22 mouse cellular contexts compared by ENCODE assay signal in genomic region chr1:66638177-66638576, GRCm38 (mm10).
A peak's percentile ranks its signal among the peaks of the same experiment; 100 is the strongest.
DNase-seq lines count a peak whose midpoint lies in the region; ATAC-seq and TF ChIP-seq lines count a peak whose summit lies in the region.
"Had no signal": no experiment of that assay in that cellular context is flagged by ENCODE, and none has a peak within 500 bp of the region (broad histone marks: within the 10 kb centered on the region; RNA-seq: fewer than 3 reads in every experiment).

No protein-coding gene starts in this region.

- H3K27me3 ChIP-seq in embryonic facial prominence, embryonic 14.5 days (replicated peaks; ENCODE audit: control insufficient read depth, insufficient read depth, low read length): no peaks in the 10 kb centered on the region
- H3K27me3 ChIP-seq in embryonic facial prominence, embryonic 10.5 days (replicated peaks; ENCODE audit: low read depth, poor library complexity, severe bottlenecking): no peaks in the 10 kb centered on the region
- H3K27me3 ChIP-seq in hindbrain, embryonic 14.5 days (ENCODE audit: control insufficient read depth, insufficient read depth, low read length): no peaks in the 10 kb centered on the region
- H3K27me3 ChIP-seq in hindbrain, embryonic 12.5 days: no peaks in the 10 kb centered on the region
- no peaks in the 10 kb centered on the region for H3K27me3 ChIP-seq in midbrain, embryonic 15.5 days (replicated peaks)
- H3K27me3 ChIP-seq in midbrain, embryonic 10.5 days (ENCODE audit: low read depth, poor library complexity, severe bottlenecking): no peaks in the 10 kb centered on the region
- H3K27me3 ChIP-seq: liver, embryonic 13.5 days; megakaryocyte, embryonic 14.5 days had no signal

- peak; percentile 17 for DNase-seq in embryonic facial prominence, embryonic 14.5 days (ENCODE audit: low spot score)
- no peak for DNase-seq in embryonic facial prominence, embryonic 10.5 days (ENCODE audit: low spot score)
- DNase-seq in hindbrain, embryonic 14.5 days (ENCODE audit: low spot score): peak; percentile 52
- no peak for DNase-seq in midbrain, embryonic 10.5 days (ENCODE audit: low spot score)
- DNase-seq: adrenal gland, postnatal 10 days; cerebellum, adult 9-10 months; gastrocnemius, postnatal 25 days; heart, adult 2 months; kidney, adult 2 months; kidney, postnatal 10 days; liver, embryonic 13.5 days; lung, adult 2 months; lung, postnatal 36 days; thymus, adult 2 months; thymus, postnatal 4 days had no signal

- no peak overlapping the region for H3K4me2 ChIP-seq in embryonic facial prominence, embryonic 14.5 days (ENCODE audit: low read depth, low read length)
- no peak overlapping the region for H3K4me2 ChIP-seq in hindbrain, embryonic 14.5 days (replicated peaks)
- no peak overlapping the region for H3K4me2 ChIP-seq in hindbrain, embryonic 12.5 days (replicated peaks)
- H3K4me2 ChIP-seq in midbrain, embryonic 15.5 days: no peak overlapping the region
- H3K4me2 ChIP-seq: liver, embryonic 13.5 days had no signal

- no peak overlapping the region for H3K9ac ChIP-seq in embryonic facial prominence, embryonic 14.5 days (ENCODE audit: low read depth, low read length)
- no peak overlapping the region for H3K9ac ChIP-seq in hindbrain, embryonic 14.5 days
- no peak overlapping the region for H3K9ac ChIP-seq in hindbrain, embryonic 12.5 days
- no peak overlapping the region for H3K9ac ChIP-seq in midbrain, embryonic 15.5 days
- H3K9ac ChIP-seq: liver, embryonic 13.5 days had no signal

- H3K27ac ChIP-seq in embryonic facial prominence, embryonic 14.5 days (replicated peaks; ENCODE audit: low read depth, low read length): no peak overlapping the region
- H3K27ac ChIP-seq in embryonic facial prominence, embryonic 10.5 days (replicated peaks): no peak overlapping the region
- H3K27ac ChIP-seq in hindbrain, embryonic 14.5 days: peak overlapping the region; percentile 38; the same call in 1 of the 2 replicates
- H3K27ac ChIP-seq in hindbrain, embryonic 12.5 days: no peak overlapping the region
- H3K27ac ChIP-seq in midbrain, embryonic 15.5 days: no peak overlapping the region
- no peak overlapping the region for H3K27ac ChIP-seq in midbrain, embryonic 10.5 days (replicated peaks)
- 0 out of 2 replicates have a peak overlapping the region, but pooled peaks have one; percentile 75 for H3K27ac ChIP-seq in olfactory bulb, adult 2 months (ENCODE audit: insufficient read depth, low read depth, low read length)
- H3K27ac ChIP-seq: heart, adult 2 months; left cerebral cortex, adult 2 months; liver, embryonic 13.5 days had no signal

- no peak overlapping the region for H3K4me3 ChIP-seq in embryonic facial prominence, embryonic 14.5 days (ENCODE audit: low read depth, low read length)
- no peak overlapping the region for H3K4me3 ChIP-seq in embryonic facial prominence, embryonic 10.5 days
- H3K4me3 ChIP-seq in hindbrain, embryonic 14.5 days (replicated peaks; ENCODE audit: low read length): no peak overlapping the region
- H3K4me3 ChIP-seq in hindbrain, embryonic 12.5 days: no peak overlapping the region
- no peak overlapping the region for H3K4me3 ChIP-seq in midbrain, embryonic 15.5 days
- H3K4me3 ChIP-seq in midbrain, embryonic 10.5 days: no peak overlapping the region
- no peak overlapping the region for H3K4me3 ChIP-seq in olfactory bulb, adult 2 months (ENCODE audit: insufficient read depth, low read depth, low read length)
- H3K4me3 ChIP-seq: heart, adult 2 months; left cerebral cortex, adult 2 months; liver, embryonic 13.5 days; megakaryocyte, embryonic 14.5 days had no signal

- ATAC-seq in embryonic facial prominence, embryonic 14.5 days (ENCODE audit: low read depth): no peak
- peak; percentile 70; the same call in 1 of the 2 replicates for ATAC-seq in hindbrain, embryonic 14.5 days (ENCODE audit: low FRiP score)
- no peak for ATAC-seq in hindbrain, embryonic 12.5 days (ENCODE audit: low FRiP score)
- ATAC-seq in midbrain, embryonic 15.5 days (replicated peaks): 0 out of 2 replicates have a peak, but pooled peaks have one; percentile 17
- no peak for ATAC-seq in inflammation-experienced regulatory T-cells, adult 6 months
- ATAC-seq: activated CD4-positive, CD25-positive, alpha-beta regulatory T cell, adult 4 months had no signal

- no peaks in the 10 kb centered on the region for H3K9me3 ChIP-seq in embryonic facial prominence, embryonic 14.5 days (ENCODE audit: control insufficient read depth, low read length)
- H3K9me3 ChIP-seq in embryonic facial prominence, embryonic 10.5 days: no peaks in the 10 kb centered on the region
- no peaks in the 10 kb centered on the region for H3K9me3 ChIP-seq in hindbrain, embryonic 14.5 days (ENCODE audit: control insufficient read depth, low read length)
- H3K9me3 ChIP-seq in hindbrain, embryonic 12.5 days (replicated peaks): no peaks in the 10 kb centered on the region
- H3K9me3 ChIP-seq in midbrain, embryonic 15.5 days: no peaks in the 10 kb centered on the region
- H3K9me3 ChIP-seq in midbrain, embryonic 10.5 days (replicated peaks): no peaks in the 10 kb centered on the region
- H3K9me3 ChIP-seq: liver, embryonic 13.5 days; megakaryocyte, embryonic 14.5 days had no signal

- TF ChIP-seq POLR2A in olfactory bulb, adult 2 months (IDR thresholded peaks at IDR 0.05; ENCODE audit: insufficient read depth, low read depth, low read length): no peak

- no peaks in the 10 kb centered on the region for H3K4me1 ChIP-seq in embryonic facial prominence, embryonic 14.5 days (ENCODE audit: control insufficient read depth, insufficient read depth, low read length)
- H3K4me1 ChIP-seq in embryonic facial prominence, embryonic 10.5 days: no peaks in the 10 kb centered on the region
- 0 out of 2 replicates have a peak, but pooled peaks cover 4% of the 10 kb centered on the region for H3K4me1 ChIP-seq in hindbrain, embryonic 14.5 days (replicated peaks; ENCODE audit: control insufficient read depth, insufficient read depth, low read length)
- no peaks in the 10 kb centered on the region for H3K4me1 ChIP-seq in hindbrain, embryonic 12.5 days
- no peaks in the 10 kb centered on the region for H3K4me1 ChIP-seq in midbrain, embryonic 15.5 days
- no peaks in the 10 kb centered on the region for H3K4me1 ChIP-seq in midbrain, embryonic 10.5 days
- no peaks in the 10 kb centered on the region for H3K4me1 ChIP-seq in olfactory bulb, adult 2 months (ENCODE audit: control insufficient read depth, insufficient read depth, low read length)
- H3K4me1 ChIP-seq: liver, embryonic 13.5 days; megakaryocyte, embryonic 14.5 days had no signal

- TF ChIP-seq CTCF in olfactory bulb, adult 2 months (IDR thresholded peaks at IDR 0.05; ENCODE audit: insufficient read depth, low read depth, low read length): no peak

- WGBS in embryonic facial prominence, embryonic 14.5 days: 51% methylated on average over 2 of the region's 2 CpGs
- WGBS in embryonic facial prominence, embryonic 10.5 days: 55% methylated on average over 2 of the region's 2 CpGs
- WGBS in hindbrain, embryonic 14.5 days: 50% methylated on average over 2 of the region's 2 CpGs
- WGBS in hindbrain, embryonic 12.5 days: 52% methylated on average over 2 of the region's 2 CpGs
- 41% methylated on average over 2 of the region's 2 CpGs for WGBS in midbrain, embryonic 15.5 days
- 73% methylated on average over 2 of the region's 2 CpGs for WGBS in midbrain, embryonic 10.5 days
- 10% methylated on average over 2 of the region's 2 CpGs for WGBS in olfactory bulb, adult 2 months

- no peaks in the 10 kb centered on the region for H3K36me3 ChIP-seq in embryonic facial prominence, embryonic 14.5 days (ENCODE audit: control insufficient read depth, insufficient read depth, low read length)
- no peaks in the 10 kb centered on the region for H3K36me3 ChIP-seq in embryonic facial prominence, embryonic 10.5 days (replicated peaks)
- H3K36me3 ChIP-seq in hindbrain, embryonic 14.5 days (replicated peaks; ENCODE audit: control insufficient read depth, insufficient read depth): no peaks in the 10 kb centered on the region
- H3K36me3 ChIP-seq in hindbrain, embryonic 12.5 days: no peaks in the 10 kb centered on the region
- no peaks in the 10 kb centered on the region for H3K36me3 ChIP-seq in midbrain, embryonic 15.5 days (replicated peaks)
- H3K36me3 ChIP-seq in midbrain, embryonic 10.5 days: no peaks in the 10 kb centered on the region
- H3K36me3 ChIP-seq: liver, embryonic 13.5 days had no signal

Comparison
In these comparisons a context has a peak if more than half of its experiments do, and no peak if none do; other contexts are left out.
1. ATAC-seq: peak in hindbrain, embryonic 14.5 days (single experiment) and midbrain, embryonic 15.5 days (single experiment); none in embryonic facial prominence, embryonic 14.5 days (single experiment), hindbrain, embryonic 12.5 days (single experiment) and inflammation-experienced regulatory T-cells, adult 6 months (single experiment).
2. DNase-seq: peak in embryonic facial prominence, embryonic 14.5 days (single experiment) and hindbrain, embryonic 14.5 days (single experiment); none in embryonic facial prominence, embryonic 10.5 days (single experiment) and midbrain, embryonic 10.5 days (single experiment).
3. H3K27ac ChIP-seq: peak in hindbrain, embryonic 14.5 days (single experiment) and olfactory bulb, adult 2 months (single experiment); none in embryonic facial prominence, embryonic 14.5 days (single experiment), embryonic facial prominence, embryonic 10.5 days (single experiment), hindbrain, embryonic 12.5 days (single experiment), midbrain, embryonic 15.5 days (single experiment) and midbrain, embryonic 10.5 days (single experiment).